Mouse (Mus musculus): ENCODE measurements at regions not wholly inside any gene's neighbourhood (a gene's known extent, or its start where the extent isn't known, plus 50 kb on each side); places are given as distances from the start of the nearest gene placed in this dataset.

DNA sequence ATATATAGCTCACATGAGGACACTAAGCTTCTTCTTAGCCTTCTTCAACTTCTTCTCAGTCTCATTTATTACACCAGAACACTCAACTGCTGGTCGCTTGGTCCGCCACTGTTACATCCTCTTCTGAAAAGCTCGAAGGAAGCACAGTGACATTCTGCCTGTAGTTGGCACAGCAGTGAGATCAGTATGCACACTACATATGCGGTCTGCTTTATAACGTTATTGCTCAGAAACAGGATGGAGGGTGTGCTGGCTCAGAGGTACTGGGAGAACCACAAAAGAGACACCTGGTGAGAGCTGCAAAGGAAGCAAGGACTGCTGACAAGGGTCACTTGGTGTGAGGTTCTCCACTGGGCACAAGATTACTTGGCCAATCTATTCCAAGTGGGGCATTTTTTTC lies 179.5 kb downstream of the Ets1 start:
- no peak for DNase-seq (ENCODE audit: low read depth, low spot score)
- WGBS, result 74% methylated on average over 5 of the region's 5 CpGs

DNA sequence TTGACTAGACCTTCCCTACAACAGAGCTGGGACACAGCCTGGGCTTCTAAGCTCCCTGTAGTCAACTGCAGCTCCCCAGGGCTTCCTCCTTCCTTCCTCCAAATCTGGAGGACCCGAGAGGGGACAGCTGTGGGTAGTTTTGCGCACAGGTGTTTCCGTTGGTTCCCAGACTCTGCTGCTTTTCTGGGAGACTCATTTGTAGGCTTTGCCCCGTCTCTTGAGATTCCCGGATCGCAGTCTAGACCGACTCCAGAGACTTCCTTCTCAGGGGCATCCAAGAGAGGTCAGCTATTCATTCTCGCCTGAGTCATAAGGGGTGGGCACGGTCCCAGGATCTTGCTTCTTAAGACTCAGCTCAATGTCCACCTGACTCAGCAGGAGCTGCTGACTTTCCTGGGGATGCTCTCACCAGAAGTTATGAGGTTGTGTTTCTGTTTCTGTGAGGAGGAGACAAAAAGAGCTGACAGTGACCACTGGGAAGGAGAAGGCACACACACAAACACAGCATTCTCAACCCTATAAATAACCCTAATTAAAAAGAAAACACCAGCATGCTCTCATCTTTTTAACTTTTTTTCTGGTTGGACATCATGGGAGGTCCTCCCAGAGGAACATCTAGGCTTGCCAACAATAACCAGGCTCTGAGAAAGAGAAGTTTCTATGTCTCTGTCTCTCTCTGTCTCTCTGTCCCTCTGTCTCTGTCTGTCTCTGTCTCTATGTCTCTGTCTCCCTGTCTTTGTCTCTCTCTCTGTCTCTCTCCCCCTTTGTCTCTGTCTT lies 180.8 kb downstream of the Ets1 start:
- DNase-seq (ENCODE audit: low read depth, low spot score), result no peak
- WGBS, result 60% methylated on average over 9 of the region's 9 CpGs

DNA sequence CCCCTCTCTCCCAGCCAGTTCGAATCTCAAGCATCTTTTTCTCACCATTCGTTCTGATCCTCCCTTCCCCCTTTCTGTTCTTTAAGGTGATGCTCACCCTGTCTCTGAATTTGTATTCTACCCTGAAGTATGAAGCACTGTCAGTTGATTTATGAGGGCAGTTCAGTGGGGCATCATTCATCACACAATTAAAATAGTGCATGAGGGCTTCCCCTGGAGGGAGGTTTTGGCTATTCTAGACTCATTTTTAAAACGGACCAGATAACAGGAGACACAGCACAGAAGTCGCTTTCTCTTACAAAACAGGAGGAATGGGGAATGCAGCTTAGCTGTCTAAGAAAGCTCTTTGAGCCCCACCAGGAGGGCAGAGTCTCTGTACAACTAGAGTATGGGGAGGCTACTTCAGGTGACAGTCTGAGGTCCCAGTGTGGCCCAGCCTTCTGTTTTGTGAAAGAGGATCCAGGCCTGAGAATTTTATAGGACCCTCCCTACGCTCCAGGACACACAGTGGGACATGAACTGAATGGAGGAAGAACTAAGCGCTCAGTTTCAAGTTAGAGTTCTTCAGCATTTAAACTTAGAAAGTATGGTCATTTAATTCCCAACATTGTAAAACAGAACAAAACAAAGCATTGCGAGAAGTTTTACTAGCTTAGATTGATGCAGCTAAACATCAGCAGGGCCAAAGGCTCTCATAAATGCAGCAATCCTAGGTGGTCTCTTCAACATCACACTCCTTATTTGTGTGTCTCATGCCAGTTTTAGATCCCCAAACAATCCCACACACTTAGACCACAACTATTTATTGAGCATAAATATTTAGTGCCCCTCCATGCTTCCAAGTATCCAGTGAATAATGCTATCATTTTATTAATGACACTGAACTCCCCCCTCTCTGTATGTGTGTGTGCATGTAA lies 181.7 kb downstream of the Ets1 start:
- 63% methylated on average over 7 of the region's 7 CpGs for WGBS
- no peak for DNase-seq (ENCODE audit: low read depth, low spot score)

DNA sequence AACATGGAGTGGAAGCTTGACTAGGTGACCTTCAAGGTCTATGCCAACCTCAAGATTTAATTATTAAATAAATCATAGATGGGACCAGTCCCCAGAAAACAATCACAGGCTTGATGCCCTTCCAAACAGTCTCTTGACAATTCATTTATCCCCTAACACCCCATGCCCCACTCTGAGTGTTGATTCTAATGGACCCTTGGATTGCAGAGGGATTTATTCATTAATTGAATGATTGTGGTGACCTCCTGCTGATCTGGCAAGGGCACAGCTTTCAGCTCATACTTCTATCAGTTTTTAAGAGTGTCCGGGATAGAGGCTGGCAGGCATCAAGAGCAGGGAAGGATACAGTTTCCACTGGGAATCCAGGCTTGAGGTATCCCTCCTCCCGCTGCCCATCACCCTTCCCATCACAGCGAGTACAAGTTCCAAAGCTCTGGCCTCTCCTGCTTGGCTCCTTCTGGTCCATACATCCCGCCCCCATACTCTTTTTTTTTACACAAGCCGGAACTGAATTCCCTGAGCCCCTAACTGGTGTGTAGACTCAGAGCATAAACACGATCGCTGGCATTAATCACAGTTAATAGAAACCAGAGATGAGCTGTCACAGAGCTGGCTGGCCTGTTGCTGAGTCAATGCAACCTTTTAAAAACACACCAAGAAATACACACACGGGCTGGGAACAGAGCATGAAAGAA lies 187.6 kb downstream of the Ets1 start:
- WGBS, result 65% methylated on average over 8 of the region's 8 CpGs
- no peak for DNase-seq (ENCODE audit: low read depth, low spot score)

DNA sequence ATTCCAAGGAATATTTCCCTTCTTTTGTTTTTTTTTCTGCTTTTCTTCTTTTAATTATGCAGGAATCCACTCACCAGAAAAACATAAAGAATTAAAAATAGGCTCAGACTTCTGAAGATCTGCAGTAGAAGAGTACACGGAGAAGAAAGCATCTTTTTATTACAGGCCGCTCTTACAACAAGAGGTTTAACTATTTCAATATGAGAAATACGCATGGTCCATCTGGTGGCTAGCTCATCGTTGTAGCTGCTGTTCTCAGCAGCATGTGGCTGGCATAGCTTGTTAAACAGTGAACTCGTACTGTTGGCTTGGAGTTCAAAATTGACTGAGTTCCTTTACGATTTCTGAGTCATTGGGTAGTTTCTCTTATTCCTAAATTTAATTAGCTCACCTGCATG lies 188.1 kb downstream of the Ets1 start:
- DNase-seq (ENCODE audit: low read depth, low spot score), result no peak

DNA sequence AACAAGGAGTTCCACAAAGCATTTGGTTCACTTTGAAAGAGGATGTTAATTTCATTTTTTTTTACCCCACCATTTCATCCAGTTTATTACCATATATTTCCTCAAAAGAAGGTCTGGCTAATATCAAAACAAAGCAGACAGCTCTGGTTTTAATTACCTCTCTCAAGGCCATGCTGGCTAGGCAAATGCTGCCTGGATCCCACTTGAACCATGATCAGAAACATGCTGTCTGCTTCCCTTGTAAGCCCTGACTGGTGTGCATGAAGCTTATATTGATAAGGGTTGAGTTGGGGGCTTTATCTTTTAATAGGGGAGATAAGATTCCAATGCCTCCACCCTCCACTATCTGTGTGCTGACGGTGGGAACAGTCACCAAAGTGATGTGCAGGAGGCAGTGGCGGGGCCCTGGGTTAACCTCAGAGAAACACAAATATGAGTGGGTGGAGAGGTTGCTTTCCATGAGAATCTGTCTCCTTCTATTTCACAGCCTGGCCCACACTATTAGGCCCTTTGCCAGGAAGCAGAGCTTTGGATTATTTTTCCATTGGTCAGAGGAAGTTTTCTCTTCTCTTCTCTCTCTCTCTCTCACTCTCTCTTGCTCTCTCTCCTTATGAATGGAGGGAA lies 194.4 kb downstream of the Ets1 start:
- no peak for DNase-seq (ENCODE audit: low read depth, low spot score)
- WGBS, result 41% methylated on average over 2 of the region's 2 CpGs

More for the DNA sequence above, 188.1 kb downstream of the Ets1 start:
- WGBS, result 53% methylated on average over 6 of the region's 6 CpGs

DNA sequence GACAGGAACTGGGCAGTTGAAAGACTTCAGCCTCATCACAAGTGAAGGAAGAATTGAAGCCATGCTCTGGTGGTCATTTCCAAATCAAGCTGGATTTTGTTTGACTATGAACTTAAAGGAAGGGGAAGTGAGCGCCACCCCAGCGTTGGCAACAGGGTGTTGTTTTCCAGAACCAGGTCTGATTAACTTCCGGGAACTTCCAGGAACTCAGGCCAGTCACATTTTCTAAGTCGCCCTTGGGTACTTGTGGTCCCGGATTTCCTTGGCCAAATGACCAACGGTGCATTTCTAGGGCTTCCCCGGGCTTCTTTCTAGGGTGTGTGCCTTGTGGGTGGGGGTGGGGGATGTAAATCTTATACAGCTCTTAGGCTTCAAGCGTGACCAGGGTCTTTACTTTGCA lies 197.4 kb downstream of the Ets1 start:
- no peak for DNase-seq (ENCODE audit: low read depth, low spot score)

DNA sequence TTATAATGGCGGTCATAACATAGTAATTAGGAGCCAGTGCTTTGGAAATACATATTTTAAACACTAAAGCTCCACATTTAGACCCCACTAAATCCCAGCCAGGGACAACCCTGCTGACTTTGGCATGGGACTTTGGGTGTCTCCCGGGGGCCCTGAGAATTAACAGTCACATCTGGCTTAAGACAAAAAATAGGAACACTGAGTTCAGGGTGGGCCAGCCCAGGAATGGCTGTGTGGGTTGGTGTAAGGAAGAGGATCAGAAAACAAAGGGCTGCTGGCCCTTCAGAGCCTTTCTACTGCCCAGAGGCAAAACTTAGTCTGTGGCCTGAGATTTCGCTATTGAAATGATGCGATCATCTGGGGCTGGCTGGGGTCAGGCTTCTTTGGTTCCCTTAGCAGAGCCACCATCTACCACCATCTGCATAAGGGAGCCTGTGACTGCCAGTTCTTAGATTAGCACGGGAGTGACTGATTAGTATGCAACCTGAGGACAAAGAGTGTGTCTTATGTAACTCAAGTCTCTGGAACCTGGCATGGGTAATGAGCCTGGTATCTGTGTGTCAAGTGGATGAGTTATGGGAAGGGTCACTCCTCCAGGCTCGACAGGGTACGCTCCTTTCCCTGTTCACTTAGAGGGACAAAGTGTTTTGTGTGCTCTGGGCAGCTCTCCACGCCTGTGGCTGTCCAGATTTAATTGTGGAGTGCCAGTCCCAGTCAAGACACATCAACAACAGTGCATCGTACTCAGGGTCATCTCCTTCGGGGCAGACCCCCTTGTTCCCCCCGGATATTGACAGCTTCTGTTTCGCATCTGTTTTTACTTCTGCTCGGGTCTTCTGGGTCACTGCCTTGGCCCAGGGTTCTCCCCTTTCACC lies 199.0 kb downstream of the Ets1 start:
- DNase-seq (ENCODE audit: low read depth, low spot score), result no peak
- whole genome bisulfite sequencing, result 77% methylated on average over 13 of the region's 13 CpGs

More for the DNA sequence above, 197.4 kb downstream of the Ets1 start:
- 90% methylated on average over 8 of the region's 8 CpGs for WGBS

DNA sequence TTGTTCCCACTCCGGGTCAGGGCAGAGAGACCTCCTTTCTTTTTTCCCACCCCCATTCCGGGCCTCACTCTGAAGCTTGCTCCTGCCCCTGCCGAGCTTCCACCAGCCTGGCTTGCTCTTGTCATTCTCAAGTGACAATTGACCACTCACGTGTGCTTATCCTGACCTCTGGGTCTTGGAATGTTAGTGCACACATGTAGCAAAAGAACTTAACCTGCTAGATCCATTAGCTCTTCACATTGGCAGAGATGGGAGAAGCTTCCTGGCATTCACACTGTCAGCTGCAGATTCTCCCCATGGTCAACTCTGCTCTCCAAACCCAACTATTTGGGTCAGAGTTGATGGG lies 199.6 kb downstream of the Ets1 start:
- no peak for DNase-seq (ENCODE audit: low read depth, low spot score)
- WGBS, result 63% methylated on average over 4 of the region's 4 CpGs

DNA sequence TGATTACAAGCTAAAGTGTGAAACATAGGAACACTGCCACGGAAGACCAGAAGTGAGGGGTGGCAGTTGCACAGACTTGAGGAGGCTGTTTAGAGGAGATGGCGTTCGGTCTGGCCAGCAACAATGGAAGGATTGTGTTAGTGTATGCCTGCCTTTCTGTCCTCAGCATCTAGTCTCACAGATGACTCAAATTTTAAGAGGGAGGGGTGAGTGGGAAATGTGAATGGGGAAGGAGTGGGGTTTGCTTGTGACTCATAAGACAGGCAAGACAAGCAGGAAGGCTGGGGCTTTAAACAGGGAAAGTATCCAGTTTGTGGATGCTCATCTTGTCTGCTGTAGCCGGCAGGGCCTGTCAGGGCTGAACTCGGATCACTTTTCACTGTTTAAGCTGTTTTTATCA lies 200.3 kb downstream of the Ets1 start:
- no peak for DNase-seq (ENCODE audit: low read depth, low spot score)
- 20% methylated on average over 5 of the region's 5 CpGs for WGBS

DNA sequence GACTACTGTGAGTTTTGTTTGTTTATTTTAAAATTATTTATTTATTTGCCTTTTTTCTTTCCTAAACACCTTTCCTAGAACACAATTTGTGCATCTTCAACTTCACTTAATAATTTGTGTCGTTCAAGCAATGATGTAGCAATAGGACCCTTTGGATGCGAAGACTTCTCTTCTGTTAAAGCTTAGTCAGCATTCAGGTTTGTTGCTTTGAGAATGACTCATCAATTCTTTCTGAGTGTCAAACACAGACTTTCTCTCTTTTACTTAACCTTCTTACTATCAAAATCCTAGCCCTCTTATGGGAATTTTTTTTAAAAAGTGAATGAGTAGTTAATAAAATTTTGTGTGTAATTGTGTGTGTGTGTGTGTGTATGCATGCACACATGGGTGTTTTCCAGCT lies 211.3 kb downstream of the Ets1 start:
- WGBS, result 80% methylated on average over 2 of the region's 2 CpGs

DNA sequence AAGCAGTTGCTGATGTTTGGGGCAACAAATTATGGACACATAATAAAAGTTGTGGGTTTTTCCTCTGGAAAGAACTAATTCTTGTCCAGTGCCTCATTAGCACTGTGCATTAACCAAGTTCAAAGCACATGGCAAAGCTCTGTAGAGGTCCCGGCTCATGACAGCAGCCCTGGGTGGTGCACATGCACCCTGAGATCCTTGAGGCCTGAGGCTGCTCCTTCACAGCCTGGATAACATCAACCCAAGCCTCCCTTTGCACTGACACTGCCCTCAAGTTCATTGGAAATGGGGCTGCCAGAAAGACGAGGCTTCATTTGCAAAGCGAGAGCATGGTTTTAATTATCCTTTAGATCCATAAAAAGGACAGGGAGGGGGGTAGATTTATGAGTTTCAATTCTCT lies 216.3 kb downstream of the Ets1 start:
- WGBS, result 43% methylated on average over 3 of the region's 3 CpGs

More for the DNA sequence above, 211.3 kb downstream of the Ets1 start:
- DNase-seq (ENCODE audit: low read depth, low spot score), result no peak

DNA sequence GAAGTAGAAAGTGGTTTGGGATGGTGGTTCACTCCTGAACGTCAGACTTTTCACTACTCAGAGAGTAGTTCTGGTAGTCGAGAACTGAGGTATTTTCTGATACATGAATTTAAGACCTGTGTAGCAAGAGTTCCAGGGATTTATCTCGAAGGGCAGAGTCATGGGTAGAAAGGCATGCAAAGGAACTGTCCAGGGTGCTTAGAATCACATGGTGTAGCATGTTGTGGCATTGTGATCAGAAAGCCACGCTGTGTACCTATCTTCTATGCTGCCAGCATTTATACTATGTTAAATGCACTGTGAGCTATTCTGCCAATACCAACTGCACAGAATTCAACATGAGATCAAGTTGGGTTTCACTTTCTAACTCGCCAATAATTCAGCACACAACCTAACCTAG lies 227.3 kb downstream of the Ets1 start:
- WGBS, result 66% methylated on average over 5 of the region's 5 CpGs
- no peak for DNase-seq (ENCODE audit: low read depth, low spot score)

More for the DNA sequence above, 216.3 kb downstream of the Ets1 start:
- no peak for DNase-seq (ENCODE audit: low read depth, low spot score)

DNA sequence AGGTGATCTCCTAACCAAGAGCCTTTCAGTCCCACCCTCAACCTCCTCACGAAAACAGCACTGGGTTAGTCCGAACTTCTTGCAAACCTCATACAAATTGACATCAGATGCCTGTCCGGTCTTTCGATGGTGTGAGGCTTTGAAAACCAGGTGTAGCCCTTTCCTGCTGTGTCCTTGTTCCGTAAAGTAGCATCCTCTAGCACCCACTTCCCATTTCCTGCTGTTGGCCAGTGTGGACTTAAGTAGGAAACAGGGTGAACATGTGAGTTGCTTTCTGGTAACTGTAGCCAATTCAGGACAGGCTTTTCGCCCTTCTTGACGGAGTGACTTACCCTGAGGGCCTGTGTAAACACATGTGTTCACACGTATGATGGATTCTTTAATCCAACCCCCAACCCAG lies 232.9 kb downstream of the Ets1 start:
- DNase-seq (ENCODE audit: low read depth, low spot score), result no peak

DNA sequence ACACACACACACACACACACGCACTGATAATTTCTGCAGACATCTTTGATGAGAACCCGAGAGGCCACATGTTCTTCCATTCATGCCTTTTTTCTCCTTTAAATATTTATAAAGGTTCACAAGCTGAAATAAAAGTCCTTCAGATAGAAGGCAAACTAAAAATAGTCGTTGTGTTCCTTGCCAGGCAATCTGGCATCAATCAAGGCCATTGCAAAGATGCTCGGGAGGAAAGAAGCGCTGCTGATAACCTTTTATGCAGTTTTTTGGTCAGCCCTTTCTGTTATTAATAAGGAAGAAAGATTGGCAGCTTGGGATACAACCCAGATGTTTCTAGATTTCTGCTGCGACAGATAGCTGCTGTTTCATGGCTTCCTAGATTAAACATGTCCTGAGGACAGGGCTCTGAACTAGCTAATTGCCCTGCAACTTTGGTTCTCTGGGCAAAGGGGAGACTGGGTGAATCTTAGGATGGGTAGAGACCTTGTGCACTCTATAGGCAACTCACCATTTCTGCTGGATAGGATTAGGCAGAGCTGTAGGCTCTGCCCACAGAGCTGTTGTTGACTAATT lies 238.4 kb downstream of the Ets1 start:
- 61% methylated on average over 6 of the region's 6 CpGs for WGBS
- no peak for DNase-seq (ENCODE audit: low read depth, low spot score)

More for the DNA sequence above, 232.9 kb downstream of the Ets1 start:
- 87% methylated on average over 8 of the region's 8 CpGs for WGBS

DNA sequence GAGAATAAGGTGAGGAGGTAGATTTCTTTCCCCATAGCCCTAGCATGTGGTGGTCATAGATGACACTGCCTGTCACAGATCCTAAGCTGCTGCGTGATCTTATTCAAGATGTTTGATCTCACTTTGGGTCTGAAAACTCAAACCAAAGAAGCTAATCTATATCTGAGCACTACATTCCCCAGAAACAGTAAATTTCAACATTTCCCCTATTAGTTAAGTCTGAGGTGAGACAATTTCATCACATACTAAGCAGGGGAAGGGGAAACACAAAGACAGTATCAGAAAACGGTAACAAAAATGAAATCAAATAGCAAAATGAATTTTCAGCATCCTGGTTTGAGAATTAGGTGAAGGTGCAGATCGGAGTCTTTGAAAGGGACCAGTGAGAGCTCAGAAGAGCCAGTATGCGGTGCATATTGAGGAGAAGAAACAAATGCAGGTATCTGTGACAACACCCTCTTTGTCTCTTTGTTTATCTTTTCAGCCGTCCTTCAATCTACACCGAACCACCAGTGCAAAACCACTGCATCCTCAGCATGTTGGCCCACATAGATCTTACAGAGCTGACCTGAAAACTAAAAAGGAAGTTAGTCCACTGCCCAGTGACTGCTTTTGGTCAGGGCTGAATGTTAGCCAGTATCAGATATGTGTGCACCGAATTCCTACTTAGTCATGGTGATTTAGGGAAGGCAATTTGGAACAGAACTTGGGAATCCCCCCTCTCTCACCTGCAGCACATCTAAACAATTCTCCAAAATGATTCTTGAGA lies 247.0 kb downstream of the Ets1 start:
- WGBS, result 76% methylated on average over 7 of the region's 7 CpGs
- no peak for DNase-seq (ENCODE audit: low read depth, low spot score)

DNA sequence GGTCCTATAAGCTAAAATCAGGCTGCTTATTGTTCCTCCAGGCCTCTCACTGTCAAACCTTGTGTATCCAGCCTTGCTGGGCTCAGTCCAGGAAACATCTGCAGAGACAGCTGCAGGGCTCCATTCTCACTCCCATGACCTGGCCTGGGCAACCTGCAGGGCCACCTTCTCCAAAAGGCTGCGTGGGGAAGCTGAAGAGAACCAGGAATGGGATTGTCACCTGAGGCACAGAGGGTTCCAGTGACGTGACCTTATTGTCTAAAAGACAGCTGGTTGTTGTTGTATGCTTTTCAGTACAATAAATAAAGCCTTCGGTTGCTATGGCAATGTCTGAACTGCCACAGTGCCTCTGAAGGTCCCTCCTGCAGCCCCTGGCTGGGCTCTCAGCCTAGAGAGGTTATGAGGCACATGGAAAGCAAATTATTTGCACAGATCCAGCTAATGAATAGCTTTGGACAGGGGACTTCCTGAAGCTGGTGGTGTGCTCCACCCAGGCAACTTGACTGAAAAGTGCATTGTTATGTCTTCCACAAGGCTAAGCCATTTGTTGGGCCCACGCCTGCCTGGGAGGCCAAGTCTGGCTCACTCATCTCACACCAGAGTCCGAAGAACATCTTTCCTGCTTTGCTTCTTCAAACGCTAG lies 250.1 kb downstream of the Ets1 start:
- no peak for DNase-seq (ENCODE audit: low read depth, low spot score)
- 63% methylated on average over 6 of the region's 6 CpGs for WGBS

Data from large intestine, adult 2 months (tissue).